ENCODE assay signal across 24 mouse cellular contexts in the genomic region with DNA sequence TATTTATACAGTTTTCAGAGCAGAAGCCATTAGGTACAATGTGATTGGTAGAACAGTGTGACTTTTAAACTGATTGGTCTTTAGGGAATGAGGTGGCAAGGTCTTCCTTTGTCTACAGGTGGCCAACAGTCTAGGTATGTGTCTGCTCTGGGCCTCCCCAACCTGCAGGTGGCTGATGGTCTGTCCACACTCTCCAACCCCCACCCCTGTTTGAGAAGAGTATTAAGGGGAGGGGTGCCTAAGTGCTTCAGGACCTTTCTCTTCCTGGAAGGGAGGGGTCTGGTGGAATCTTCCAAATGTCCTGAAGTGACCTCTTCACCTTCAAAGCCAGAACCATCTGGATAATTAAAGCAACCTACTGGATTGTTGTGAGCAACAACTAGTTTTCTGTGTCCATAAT.
DNase-seq lines count a peak whose midpoint lies in the region; ATAC-seq lines count a peak whose summit lies in the region.
"Had no signal": no experiment of that assay in that cellular context is flagged by ENCODE, and none has a peak within 500 bp of the region (broad histone marks: within the 10 kb centered on the region; RNA-seq: fewer than 3 reads in every experiment).

No protein-coding gene starts in this region.

- intact Hi-C loops in heart, postnatal 36 days (cut with DNase I) = no loop called here

- H3K4me2 ChIP-seq in neural tube, embryonic 15.5 days = no peak overlapping the region
- H3K4me2 ChIP-seq: embryonic facial prominence, embryonic 13.5 days; embryonic facial prominence, embryonic 15.5 days; forebrain, embryonic 12.5 days had no signal

- H3K9me3 ChIP-seq in neural tube, embryonic 15.5 days (replicated peaks) = no peaks in the 10 kb centered on the region
- H3K9me3 ChIP-seq: embryonic facial prominence, embryonic 13.5 days; embryonic facial prominence, embryonic 15.5 days; forebrain, embryonic 10.5 days; forebrain, embryonic 12.5 days; G1E had no signal

- DNase-seq in ES-CJ7 (ENCODE audit: low read depth, low spot score) = peak; percentile 69
- peak; percentile 66 for DNase-seq in R1 (ENCODE audit: low read depth, low spot score)
- no peak for DNase-seq in heart, postnatal 36 days
- DNase-seq in testis, postnatal 14 days (ENCODE audit: low spot score) = no peak
- DNase-seq: adrenal gland, adult 8-10 months; adrenal gland, postnatal 14 days; adrenal gland, postnatal 36 days; cerebellum, adult 11-12 months; cerebellum, adult 2 months; cerebellum, adult 9-10 months; cerebellum, postnatal 10 days; cerebellum, postnatal 25 days; embryo, embryonic 11 days had no signal

- H3K36me3 ChIP-seq in neural tube, embryonic 15.5 days = no peaks in the 10 kb centered on the region
- H3K36me3 ChIP-seq: embryonic facial prominence, embryonic 13.5 days; embryonic facial prominence, embryonic 15.5 days; forebrain, embryonic 10.5 days; forebrain, embryonic 12.5 days; G1E had no signal

- no peak overlapping the region for H3K9ac ChIP-seq in neural tube, embryonic 15.5 days (replicated peaks)
- H3K9ac ChIP-seq: embryonic facial prominence, embryonic 13.5 days; embryonic facial prominence, embryonic 15.5 days; forebrain, embryonic 12.5 days had no signal

- H3K27ac ChIP-seq in neural tube, embryonic 15.5 days (replicated peaks) = no peak overlapping the region
- H3K27ac ChIP-seq: embryonic facial prominence, embryonic 13.5 days; embryonic facial prominence, embryonic 15.5 days; forebrain, embryonic 10.5 days; forebrain, embryonic 12.5 days had no signal

- no peak overlapping the region for H3K4me3 ChIP-seq in neural tube, embryonic 15.5 days (replicated peaks)
- H3K4me3 ChIP-seq: embryonic facial prominence, embryonic 13.5 days; embryonic facial prominence, embryonic 15.5 days; erythroblast, embryonic 14.5 days; forebrain, embryonic 10.5 days; forebrain, embryonic 12.5 days had no signal

- H3K4me1 ChIP-seq in neural tube, embryonic 15.5 days = no peaks in the 10 kb centered on the region
- H3K4me1 ChIP-seq: embryonic facial prominence, embryonic 13.5 days; embryonic facial prominence, embryonic 15.5 days; forebrain, embryonic 10.5 days; forebrain, embryonic 12.5 days had no signal

- H3K27me3 ChIP-seq in neural tube, embryonic 15.5 days (replicated peaks) = no peaks in the 10 kb centered on the region
- H3K27me3 ChIP-seq: embryonic facial prominence, embryonic 13.5 days; embryonic facial prominence, embryonic 15.5 days; forebrain, embryonic 12.5 days; Patski had no signal

- ATAC-seq in neural tube, embryonic 15.5 days (ENCODE audit: low FRiP score) = no peak
- ATAC-seq: activated CD4-positive, CD25-positive, alpha-beta regulatory T cell, adult 4 months; forebrain, embryonic 14.5 days; forebrain, embryonic 16.5 days; Patski had no signal

Comparison
In these comparisons a context has a peak if more than half of its experiments do, and no peak if none do; other contexts are left out.
1. DNase-seq: peak in ES-CJ7 (single experiment) and R1 (single experiment); none in heart, postnatal 36 days (0 of 2) and testis, postnatal 14 days (single experiment).